9 mouse cellular contexts compared by ENCODE assay signal in the genomic region with DNA sequence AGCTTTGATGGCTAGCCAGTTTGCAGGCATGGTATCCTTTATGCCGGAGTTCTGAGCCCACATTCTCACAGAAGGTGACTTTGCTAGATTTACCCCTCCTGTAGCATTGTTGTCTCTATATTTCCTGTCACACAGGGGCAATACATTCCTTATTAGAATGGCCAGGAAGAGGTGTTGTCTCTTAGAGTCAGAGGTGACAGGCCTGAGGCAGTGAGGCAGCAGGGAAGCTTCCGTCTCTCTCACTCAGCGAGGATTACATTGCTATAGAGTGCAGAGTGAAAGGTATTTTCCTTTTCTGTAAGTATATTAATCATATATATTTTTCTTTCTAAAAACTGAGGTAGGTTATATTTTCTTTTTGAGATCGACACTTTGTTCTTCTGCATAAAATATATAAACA. TPM values are rescaled to one million over a fixed set of nuclear protein-coding genes. Genes with fewer than 3 reads are reported as not detected.
A peak's percentile ranks its signal among the peaks of the same experiment; 100 is the strongest.
DNase-seq lines count a peak whose midpoint lies in the region; ATAC-seq and TF ChIP-seq lines count a peak whose summit lies in the region.
"Had no signal": no experiment of that assay in that cellular context is flagged by ENCODE, and none has a peak within 500 bp of the region (broad histone marks: within the 10 kb centered on the region; RNA-seq: fewer than 3 reads in every experiment).

No protein-coding gene starts in this region.

- peak overlapping the region; percentile 39 for H3K27ac ChIP-seq in kidney, adult 2 months (ENCODE audit: insufficient read depth, low read depth, low read length)
- H3K27ac ChIP-seq in embryonic facial prominence, embryonic 13.5 days: peak overlapping the region; percentile 87
- H3K27ac ChIP-seq in liver, embryonic 13.5 days: peak overlapping the region; percentile 94
- H3K27ac ChIP-seq: forebrain, embryonic 12.5 days had no signal

- 63% methylated on average over 4 of the region's 4 CpGs for WGBS in kidney, adult 2 months
- WGBS in embryonic facial prominence, embryonic 13.5 days: 41% methylated on average over 4 of the region's 4 CpGs
- WGBS in liver, embryonic 13.5 days (ENCODE audit: insufficient replicate concordance): 53% methylated on average over 4 of the region's 4 CpGs

- no peak for TF ChIP-seq POLR2A in kidney, adult 2 months (IDR thresholded peaks at IDR 0.05; ENCODE audit: low read depth, low read length)

- H3K4me2 ChIP-seq in embryonic facial prominence, embryonic 13.5 days: peak overlapping the region; percentile 49
- peak overlapping the region; percentile 63 for H3K4me2 ChIP-seq in liver, embryonic 13.5 days
- H3K4me2 ChIP-seq: forebrain, embryonic 12.5 days had no signal

- H3K4me1 ChIP-seq in kidney, adult 2 months (ENCODE audit: control insufficient read depth, insufficient read depth, low read length): peaks cover 20% of the 10 kb centered on the region
- peaks cover 70% of the 10 kb centered on the region for H3K4me1 ChIP-seq in embryonic facial prominence, embryonic 13.5 days
- H3K4me1 ChIP-seq in liver, embryonic 13.5 days (replicated peaks): peaks cover 95% of the 10 kb centered on the region

- no peaks in the 10 kb centered on the region for H3K27me3 ChIP-seq in kidney, adult 2 months (replicated peaks; ENCODE audit: control insufficient read depth, insufficient read depth, low read length)
- H3K27me3 ChIP-seq in embryonic facial prominence, embryonic 13.5 days: no peaks in the 10 kb centered on the region
- no peaks in the 10 kb centered on the region for H3K27me3 ChIP-seq in liver, embryonic 13.5 days
- H3K27me3 ChIP-seq: forebrain, embryonic 12.5 days had no signal

- no peaks in the 10 kb centered on the region for H3K36me3 ChIP-seq in kidney, adult 2 months (ENCODE audit: control insufficient read depth, insufficient read depth, low read length)
- H3K36me3 ChIP-seq in embryonic facial prominence, embryonic 13.5 days: no peaks in the 10 kb centered on the region
- peaks cover 19% of the 10 kb centered on the region for H3K36me3 ChIP-seq in liver, embryonic 13.5 days
- H3K36me3 ChIP-seq: forebrain, embryonic 12.5 days had no signal

- no peak for ATAC-seq in embryonic facial prominence, embryonic 13.5 days (ENCODE audit: insufficient number of reproducible peaks, insufficient read depth, low FRiP score, low TSS enrichment, low read depth)
- peak; percentile 30 for ATAC-seq in liver, embryonic 13.5 days (ENCODE audit: low read depth)

- no peak overlapping the region for H3K4me3 ChIP-seq in kidney, adult 2 months (ENCODE audit: insufficient read depth, low read depth, low read length)
- 0 out of 2 replicates have a peak overlapping the region, but pooled peaks have one; percentile 17 for H3K4me3 ChIP-seq in embryonic facial prominence, embryonic 13.5 days
- H3K4me3 ChIP-seq in liver, embryonic 13.5 days (replicated peaks): peak overlapping the region; percentile 29
- H3K4me3 ChIP-seq: forebrain, embryonic 12.5 days had no signal

- H3K9ac ChIP-seq in embryonic facial prominence, embryonic 13.5 days: peak overlapping the region; percentile 28; the same call in 1 of the 2 replicates
- peak overlapping the region; percentile 63 for H3K9ac ChIP-seq in liver, embryonic 13.5 days
- H3K9ac ChIP-seq: forebrain, embryonic 12.5 days had no signal

- no peaks in the 10 kb centered on the region for H3K9me3 ChIP-seq in embryonic facial prominence, embryonic 13.5 days
- no peaks in the 10 kb centered on the region for H3K9me3 ChIP-seq in liver, embryonic 13.5 days (replicated peaks)
- H3K9me3 ChIP-seq: forebrain, embryonic 12.5 days had no signal

- no peak for TF ChIP-seq CTCF in kidney, adult 2 months (conservative IDR thresholded peaks at IDR 0.05; ENCODE audit: insufficient read depth, insufficient read length, low read depth, low read length)

- DNase-seq in kidney, adult 2 months: no peak
- DNase-seq in kidney, postnatal 36 days: no peak
- peak; percentile 31 for DNase-seq in R1 (ENCODE audit: low read depth, low spot score)
- DNase-seq in liver, embryonic 13.5 days: no peak
- no peak for DNase-seq in urinary bladder, adult 2 months (ENCODE audit: low spot score)
- no peak for DNase-seq in layer of hippocampus, adult 9-11 months
- no peak for DNase-seq in gastrocnemius, postnatal 4 days (ENCODE audit: low spot score in 2 of 2)

RNA-seq across cellular contexts. Expression of a gene that starts 11.6 kb away (rescaled TPM):
- 22.8 and 25.0 TPM in 2 replicates for polyA plus RNA-seq in kidney, adult 2 months (2012; rRNA removed)
- 48.4 and 51.3 TPM in 2 replicates for polyA plus RNA-seq in embryonic facial prominence, embryonic 13.5 days (2015; fragmentation: Nextera tagmentation; extraction: Ambion mirVana)
- 35.0 and 42.2 TPM in 2 replicates for polyA plus RNA-seq in liver, embryonic 13.5 days (2015; fragmentation: Nextera tagmentation; extraction: Ambion mirVana)
- 43.7 and 45.6 TPM in 2 replicates for polyA plus RNA-seq in urinary bladder, adult 2 months (2012; rRNA removed)
- 10 to 100 TPM; 50.2 to 67.5 TPM for total RNA-seq in gastrocnemius, postnatal 4 days (2021)

Comparison
In these comparisons a context has a peak if more than half of its experiments do, and no peak if none do; other contexts are left out.
1. H3K27ac ChIP-seq: peak in every context shown above with its lines; median percentile 94 in liver, embryonic 13.5 days; 87 in embryonic facial prominence, embryonic 13.5 days; 39 in kidney, adult 2 months.